Mouse (Mus musculus) embryonic facial prominence, embryonic 14.5 days (tissue): Measurements from ENCODE around the gene Klk5. TPM values are rescaled to one million over a fixed set of nuclear protein-coding genes. Genes with fewer than 3 reads are reported as not detected.

Source experiments
- ATAC-seq: fragments of 200-750 bp; cut with Nextera tagmentation; 2 replicates; pipeline ENCODE4 v1.8.0; 2017; ENCODE audit warnings: low read depth, moderate number of reproducible peaks, moderate TSS enrichment
- DNase-seq: peaks from one replicate; pipeline ENCODE4 v3.0.0-alpha.2; 2015; ENCODE audit warnings: low spot score
- H3K27ac ChIP-seq: fragments of 300-500 bp; sonication (generic); replicated peaks from 2 replicates; pipeline ENCODE4 v1.5.1; 2014; ENCODE audit warnings: low read depth, mild to moderate bottlenecking, low read length, moderate library complexity
- H3K27me3 ChIP-seq: fragments of 300-500 bp; sonication (generic); replicated peaks from 2 replicates; pipeline ENCODE4 v1.6.1; 2014; ENCODE audit warnings: low read length; ENCODE audit not compliant: control insufficient read depth, insufficient read depth
- H3K36me3 ChIP-seq: fragments of 300-500 bp; sonication (generic); 2 replicates; pipeline ENCODE4 v1.6.1; 2014; ENCODE audit warnings: low read length, mixed read lengths; ENCODE audit not compliant: control insufficient read depth, insufficient read depth
- H3K4me1 ChIP-seq: fragments of 300-500 bp; sonication (generic); 2 replicates; pipeline ENCODE4 v1.6.1; 2014; ENCODE audit warnings: antibody characterized with exemption, low read length; ENCODE audit not compliant: control insufficient read depth, insufficient read depth
- H3K4me2 ChIP-seq: fragments of 300-500 bp; sonication (generic); 2 replicates; pipeline ENCODE4 v1.6.1; 2014; ENCODE audit warnings: low read depth, mild to moderate bottlenecking, low read length, moderate library complexity, mixed read lengths
- H3K4me3 ChIP-seq: fragments of 300-500 bp; sonication (generic); 2 replicates; pipeline ENCODE4 v1.5.1; 2014; ENCODE audit warnings: low read depth, mild to moderate bottlenecking, low read length
- H3K9ac ChIP-seq: fragments of 300-500 bp; sonication (generic); 2 replicates; pipeline ENCODE4 v1.6.1; 2014; ENCODE audit warnings: low read depth, mild to moderate bottlenecking, low read length, moderate library complexity, mixed read lengths
- H3K9me3 ChIP-seq: fragments of 300-500 bp; sonication (generic); 2 replicates; pipeline ENCODE4 v1.6.1; 2016; ENCODE audit warnings: low read length; ENCODE audit not compliant: control insufficient read depth
- WGBS: fragments of 180-500 bp; shearing (Covaris S2); extraction: QIAGEN DNeasy Blood & Tissue Kit; methylation state at CpG from one replicate; pipeline ENCODE4 v1.1.7; 2014; 5-methylcytosine and 5-hydroxymethylcytosine counted together
- polyA plus RNA-seq: library from polyadenylated mRNA; unstranded; fragments of >200 nt; fragmentation: Nextera tagmentation; extraction: Ambion mirVana; gene quantifications from 2 replicates; pipeline ENCODE4 v1.2.1, GENCODE M21; 2014

The Klk5 gene
- polyA plus RNA-seq, 1 experiment from 2014 or later, result 1.6 TPM

- no peak overlapping the region for H3K4me3 ChIP-seq
- no peaks in the 10 kb centered on the region for H3K4me1 ChIP-seq
- no peaks in the 10 kb centered on the region for H3K9me3 ChIP-seq
- WGBS, result 87% methylated on average over 12 of the region's 12 CpGs
- H3K4me2 ChIP-seq, result no peak overlapping the region
- DNase-seq, result no peak
- no peak overlapping the region for H3K9ac ChIP-seq
- H3K27me3 ChIP-seq, result no peaks in the 10 kb centered on the region
- no peak overlapping the region for H3K27ac ChIP-seq
- no peaks in the 10 kb centered on the region for H3K36me3 ChIP-seq
- ATAC-seq, result no peak
Observed at GRCm38 (mm10) chr7:43857501-43857900, 15.7 kb downstream of the Klk5 start.

- no peaks in the 10 kb centered on the region for H3K9me3 ChIP-seq
- no peak overlapping the region for H3K4me3 ChIP-seq
- DNase-seq (no peak), ATAC-seq (no peak)
- H3K4me2 ChIP-seq, result no peak overlapping the region
- H3K9ac ChIP-seq, result no peak overlapping the region
- H3K27me3 ChIP-seq, result no peaks in the 10 kb centered on the region
- H3K36me3 ChIP-seq, result no peaks in the 10 kb centered on the region
- 75% methylated on average over 8 of the region's 8 CpGs for WGBS
- H3K4me1 ChIP-seq, result no peaks in the 10 kb centered on the region
- H3K27ac ChIP-seq, result no peak overlapping the region
Observed at GRCm38 (mm10) chr7:43860411-43860810, 18.6 kb downstream of the Klk5 start.

GRCm38 (mm10) chr7:43873237-43873636 lies 31.5 kb downstream of the Klk5 start:
- WGBS, result 1% methylated on average over 10 of the region's 10 CpGs
- 0 out of 2 replicates have a peak, but pooled peaks have one; percentile 60 for ATAC-seq
- Histone ChIP-seq H3K9me3 (no peaks in the 10 kb centered on the region), H3K9ac (no peak overlapping the region), H3K27me3 (no peaks in the 10 kb centered on the region), H3K4me2 (no peak overlapping the region), H3K4me1 (no peaks in the 10 kb centered on the region), H3K4me3 (no peak overlapping the region), H3K36me3 (no peaks in the 10 kb centered on the region), H3K27ac (no peak overlapping the region)
- peak; percentile 75 for DNase-seq

- Histone ChIP-seq H3K9me3 (no peaks in the 10 kb centered on the region), H3K4me3 (no peak overlapping the region), H3K9ac (no peak overlapping the region), H3K36me3 (no peaks in the 10 kb centered on the region), H3K27me3 (no peaks in the 10 kb centered on the region), H3K4me1 (no peaks in the 10 kb centered on the region), H3K27ac (no peak overlapping the region), H3K4me2 (no peak overlapping the region)
- 55% methylated on average over 3 of the region's 3 CpGs for WGBS
- ATAC-seq (no peak), DNase-seq (no peak)
Observed at GRCm38 (mm10) chr7:43873674-43874073, 31.9 kb downstream of the Klk5 start.

GRCm38 (mm10) chr7:43874868-43875375 lies 33.2 kb downstream of the Klk5 start:
- Histone ChIP-seq H3K4me3 (no peak overlapping the region), H3K4me1 (no peaks in the 10 kb centered on the region), H3K27ac (no peak overlapping the region), H3K4me2 (no peak overlapping the region), H3K27me3 (no peaks in the 10 kb centered on the region), H3K9ac (no peak overlapping the region), H3K9me3 (no peaks in the 10 kb centered on the region), H3K36me3 (no peaks in the 10 kb centered on the region)
- no peak for DNase-seq
- ATAC-seq, result no peak
- 72% methylated on average over 6 of the region's 6 CpGs for WGBS

- H3K9ac ChIP-seq, result no peak overlapping the region
- no peak overlapping the region for H3K4me2 ChIP-seq
- no peak overlapping the region for H3K4me3 ChIP-seq
- H3K36me3 ChIP-seq, result no peaks in the 10 kb centered on the region
- H3K27ac ChIP-seq, result 0 out of 2 replicates have a peak overlapping the region, but pooled peaks have one; percentile 21
- 60% methylated on average over 4 of the region's 4 CpGs for WGBS
- ATAC-seq, result peak; percentile 75; the same call in 1 of the 2 replicates
- DNase-seq, result peak; percentile 83
- no peaks in the 10 kb centered on the region for H3K27me3 ChIP-seq
- H3K4me1 ChIP-seq, result no peaks in the 10 kb centered on the region
- H3K9me3 ChIP-seq, result no peaks in the 10 kb centered on the region
Observed at GRCm38 (mm10) chr7:43876444-43876843, 34.7 kb downstream of the Klk5 start.

- H3K36me3 ChIP-seq, result no peaks in the 10 kb centered on the region
- H3K27ac ChIP-seq, result no peak overlapping the region
- H3K4me2 ChIP-seq, result no peak overlapping the region
Observed at GRCm38 (mm10) chr7:43878281-43878680, 36.5 kb downstream of the Klk5 start.

GRCm38 (mm10) chr7:43880912-43881311 lies 39.1 kb downstream of the Klk5 start, which contains the start of gene Klk4:
TSS of gene Klk4 (plus strand) at chr7:43881160.
- H3K4me2 ChIP-seq, result no peak within 1 kb of the TSS
- ATAC-seq (peak; percentile 59; the same call in 1 of the 2 replicates), DNase-seq (peak; percentile 41)
- H3K9ac ChIP-seq, result no peak within 1 kb of the TSS
- no peaks in the 10 kb centered on the region for H3K9me3 ChIP-seq
- H3K4me3 ChIP-seq, result no peak within 1 kb of the TSS
- 5% methylated on average over 2 of the region's 3 CpGs for WGBS
- H3K27ac ChIP-seq, result no peak within 1 kb of the TSS
- H3K4me1 ChIP-seq, result no peaks in the 10 kb centered on the region
- H3K27me3 ChIP-seq, result no peaks in the 10 kb centered on the region
- no peaks in the 10 kb centered on the region for H3K36me3 ChIP-seq

More at GRCm38 (mm10) chr7:43878281-43878680, 36.5 kb downstream of the Klk5 start:
- 48% methylated on average over 1 of the region's 1 CpGs for WGBS
- no peak overlapping the region for H3K9ac ChIP-seq
- H3K27me3 ChIP-seq, result no peaks in the 10 kb centered on the region
- DNase-seq (no peak), ATAC-seq (no peak)
- no peak overlapping the region for H3K4me3 ChIP-seq
- no peaks in the 10 kb centered on the region for H3K4me1 ChIP-seq
- H3K9me3 ChIP-seq, result no peaks in the 10 kb centered on the region

GRCm38 (mm10) chr7:43882346-43882745 lies 40.6 kb downstream of the Klk5 start:
- H3K36me3 ChIP-seq, result no peaks in the 10 kb centered on the region
- no peaks in the 10 kb centered on the region for H3K4me1 ChIP-seq
- H3K27ac ChIP-seq, result no peak overlapping the region

More at GRCm38 (mm10) chr7:43882346-43882745, 40.6 kb downstream of the Klk5 start:
- no peak overlapping the region for H3K9ac ChIP-seq
- 16% methylated on average over 4 of the region's 4 CpGs for WGBS
- no peaks in the 10 kb centered on the region for H3K27me3 ChIP-seq
- no peaks in the 10 kb centered on the region for H3K9me3 ChIP-seq
- ATAC-seq (no peak), DNase-seq (no peak)
- H3K4me3 ChIP-seq, result no peak overlapping the region
- no peak overlapping the region for H3K4me2 ChIP-seq
